Mouse (Mus musculus) hindbrain, postnatal 0 days (tissue): ENCODE results near the gene Fads6. TPM values are rescaled to one million over a fixed set of nuclear protein-coding genes. Genes with fewer than 3 reads are reported as not detected.

Experiments used
- ATAC-seq: fragments of 200-750 bp; cut with Nextera tagmentation; 2 replicates; pipeline ENCODE4 v1.8.0; 2017; ENCODE audit warnings: mild to moderate bottlenecking, moderate TSS enrichment, moderate library complexity
- DNase-seq: peaks from one replicate; pipeline ENCODE4 v3.0.0-alpha.2; 2015; ENCODE audit warnings: low spot score
- H3K27ac ChIP-seq: fragments of 300-500 bp; sonication (generic); 2 replicates; pipeline ENCODE4 v1.5.1; 2014; ENCODE audit warnings: mild to moderate bottlenecking
- H3K27me3 ChIP-seq: fragments of 300-500 bp; sonication (generic); 2 replicates; pipeline ENCODE4 v1.6.1; 2014; ENCODE audit warnings: low read length, mixed read lengths; ENCODE audit not compliant: insufficient read depth
- H3K36me3 ChIP-seq: fragments of 300-500 bp; sonication (generic); 2 replicates; pipeline ENCODE4 v1.6.1; 2014; ENCODE audit warnings: low read length, mixed read lengths; ENCODE audit not compliant: insufficient read depth
- H3K4me1 ChIP-seq: fragments of 300-500 bp; sonication (generic); 2 replicates; pipeline ENCODE4 v1.6.1; 2014; ENCODE audit warnings: antibody characterized with exemption, low read length, mixed read lengths; ENCODE audit not compliant: insufficient read depth
- H3K4me2 ChIP-seq: fragments of 300-500 bp; sonication (generic); 2 replicates; pipeline ENCODE4 v1.6.1; 2014; ENCODE audit warnings: low read depth, mild to moderate bottlenecking, low read length, moderate library complexity, mixed read lengths
- H3K4me3 ChIP-seq: fragments of 300-500 bp; sonication (generic); 2 replicates; pipeline ENCODE4 v1.5.1; 2014; ENCODE audit warnings: low read length
- H3K9ac ChIP-seq: fragments of 300-500 bp; sonication (generic); replicated peaks from 2 replicates; pipeline ENCODE4 v1.6.1; 2014; ENCODE audit warnings: mild to moderate bottlenecking, low read length, moderate library complexity, mixed read lengths
- H3K9me3 ChIP-seq: fragments of 300-500 bp; sonication (generic); 2 replicates; pipeline ENCODE4 v1.6.1; 2016; ENCODE audit warnings: low read length, mixed read lengths
- CTCF ChIP-seq: IDR thresholded peaks from 2 replicates; pipeline ENCODE4 v1.5.1; 2016; ENCODE audit warnings: antibody characterized with exemption, control low read depth, low read depth
- WGBS: fragments of 180-500 bp; shearing (Covaris S2); extraction: QIAGEN DNeasy Blood & Tissue Kit; methylation state at CpG from one replicate; pipeline ENCODE4 v1.1.7; 2014; 5-methylcytosine and 5-hydroxymethylcytosine counted together
- polyA plus RNA-seq: library from polyadenylated mRNA; unstranded; fragments of >200 nt; fragmentation: Nextera tagmentation; extraction: Ambion mirVana; gene quantifications from 2 replicates; pipeline ENCODE4 v1.2.1, GENCODE M21; 2015
- total RNA-seq: library from RNA; depleted of rRNA; stranded (reverse); fragments of >200 nt; gene quantifications from 2 replicates; pipeline ENCODE4 v1.2.3, GENCODE M21; 2014

The Fads6 gene
- total and polyA plus RNA-seq, 2 experiments from 2014 or later, result 1.8 to 10.8 TPM

- Histone ChIP-seq H3K4me3 (no peak overlapping the region), H3K36me3 (no peaks in the 10 kb centered on the region), H3K9me3 (no peaks in the 10 kb centered on the region), H3K4me2 (no peak overlapping the region), H3K4me1 (no peaks in the 10 kb centered on the region), H3K9ac (no peak overlapping the region), H3K27ac (no peak overlapping the region), H3K27me3 (peaks cover 12% of the 10 kb centered on the region; the same call in 1 of the 2 replicates)
- WGBS, result 27% methylated on average over 6 of the region's 6 CpGs
- no peak for ATAC-seq
- TF ChIP-seq CTCF, result no peak
- DNase-seq, result no peak
Measured at GRCm38 (mm10) chr11:115336115-115336514, 38.7 kb upstream of the Fads6 start.

- Histone ChIP-seq H3K4me1 (no peaks in the 10 kb centered on the region), H3K4me3 (peak overlapping the region; percentile 26; the same call in 1 of the 2 replicates), H3K9ac (no peak overlapping the region), H3K27me3 (peaks cover 12% of the 10 kb centered on the region; the same call in 1 of the 2 replicates), H3K4me2 (no peak overlapping the region), H3K9me3 (no peaks in the 10 kb centered on the region), H3K36me3 (no peaks in the 10 kb centered on the region), H3K27ac (no peak overlapping the region)
- no peak for TF ChIP-seq CTCF
- DNase-seq (no peak), ATAC-seq (no peak)
- 47% methylated on average over 12 of the region's 12 CpGs for WGBS
Measured at GRCm38 (mm10) chr11:115335223-115335622, 37.8 kb upstream of the Fads6 start.

- WGBS, result 4% methylated on average over 29 of the region's 29 CpGs
- peak within 1 kb of the TSS; percentile 26 for H3K4me3 ChIP-seq
- H3K9me3 ChIP-seq, result no peaks in the 10 kb centered on the region
- TF ChIP-seq CTCF, result no peak
- ATAC-seq (peak; percentile 11; the same call in 1 of the 2 replicates), DNase-seq (peak; percentile 55)
- peaks cover 12% of the 10 kb centered on the region; the same call in 1 of the 2 replicates for H3K27me3 ChIP-seq
- H3K4me1 ChIP-seq, result no peaks in the 10 kb centered on the region
- H3K27ac ChIP-seq, result no peak within 1 kb of the TSS
- H3K36me3 ChIP-seq, result no peaks in the 10 kb centered on the region
- H3K4me2 ChIP-seq, result peak within 1 kb of the TSS; percentile 60
- peak within 1 kb of the TSS; percentile 49 for H3K9ac ChIP-seq
Measured at GRCm38 (mm10) chr11:115334531-115334930, 37.1 kb upstream of the Fads6 start, which contains the start of gene Otop3. Otop3 (plus strand) TSS chr11:115334731.

- DNase-seq (no peak), ATAC-seq (no peak)
- no peaks in the 10 kb centered on the region for H3K4me1 ChIP-seq
- no peak overlapping the region for H3K4me3 ChIP-seq
- H3K27me3 ChIP-seq, result peaks cover 3% of the 10 kb centered on the region; the same call in 1 of the 2 replicates
- 0 out of 2 replicates have a peak, but pooled peaks have one; percentile 11 for TF ChIP-seq CTCF
- H3K4me2 ChIP-seq, result no peak overlapping the region
- 75% methylated on average over 15 of the region's 15 CpGs for WGBS
- H3K9ac ChIP-seq, result no peak overlapping the region
- no peaks in the 10 kb centered on the region for H3K9me3 ChIP-seq
- H3K36me3 ChIP-seq, result no peaks in the 10 kb centered on the region
- no peak overlapping the region for H3K27ac ChIP-seq
Measured at GRCm38 (mm10) chr11:115329339-115329738, 31.9 kb upstream of the Fads6 start.

- Histone ChIP-seq H3K36me3 (no peaks in the 10 kb centered on the region), H3K9me3 (no peaks in the 10 kb centered on the region), H3K27ac (no peak overlapping the region), H3K4me1 (0 out of 2 replicates have a peak, but pooled peaks cover 3% of the 10 kb centered on the region), H3K9ac (no peak overlapping the region), H3K4me2 (no peak overlapping the region), H3K27me3 (peaks cover 29% of the 10 kb centered on the region), H3K4me3 (no peak overlapping the region)
- no peak for ATAC-seq
- WGBS, result 55% methylated on average over 7 of the region's 7 CpGs
- no peak for DNase-seq
- TF ChIP-seq CTCF, result no peak
Measured at GRCm38 (mm10) chr11:115326730-115327129, 29.3 kb upstream of the Fads6 start.

- Histone ChIP-seq H3K27me3 (peaks cover 50% of the 10 kb centered on the region), H3K4me1 (0 out of 2 replicates have a peak, but pooled peaks cover 6% of the 10 kb centered on the region), H3K4me3 (peak overlapping the region; percentile 8; the same call in 1 of the 2 replicates), H3K27ac (no peak overlapping the region), H3K9me3 (no peaks in the 10 kb centered on the region), H3K9ac (no peak overlapping the region), H3K4me2 (peak overlapping the region; percentile 16; the same call in 1 of the 2 replicates), H3K36me3 (no peaks in the 10 kb centered on the region)
- DNase-seq (peak; percentile 18), ATAC-seq (no peak)
- WGBS, result 19% methylated on average over 32 of the region's 32 CpGs
- no peak for TF ChIP-seq CTCF
Measured at GRCm38 (mm10) chr11:115323354-115323753, 25.9 kb upstream of the Fads6 start.
